Mouse (Mus musculus) stomach, embryonic 16.5 days (tissue): ENCODE measurements around the gene Omg. TPM values are rescaled to one million over a fixed set of nuclear protein-coding genes. Genes with fewer than 3 reads are reported as not detected.

Source experiments
- ATAC-seq: fragments of 200-750 bp; cut with Nextera tagmentation; 2 replicates; pipeline ENCODE4 v1.8.0; 2017; ENCODE audit warnings: moderate number of reproducible peaks, moderate TSS enrichment; ENCODE audit not compliant: insufficient read depth, low FRiP score
- H3K27ac ChIP-seq: fragments of 300-500 bp; sonication (generic); 2 replicates; pipeline ENCODE4 v1.5.1; 2014; ENCODE audit warnings: low read length
- H3K27me3 ChIP-seq: fragments of 300-500 bp; sonication (generic); 2 replicates; pipeline ENCODE4 v1.6.1; 2014; ENCODE audit warnings: low read length, control low read depth, mixed read lengths; ENCODE audit not compliant: control insufficient read depth, insufficient read depth
- H3K36me3 ChIP-seq: fragments of 300-500 bp; sonication (generic); 2 replicates; pipeline ENCODE4 v1.6.1; 2014; ENCODE audit warnings: low read length; ENCODE audit not compliant: control insufficient read depth, insufficient read depth
- H3K4me1 ChIP-seq: fragments of 300-500 bp; sonication (generic); 2 replicates; pipeline ENCODE4 v1.6.1; 2014; ENCODE audit warnings: low read length, control low read depth, mixed read lengths; ENCODE audit not compliant: control insufficient read depth, insufficient read depth
- H3K4me2 ChIP-seq: fragments of 300-500 bp; sonication (generic); 2 replicates; pipeline ENCODE4 v1.6.1; 2014; ENCODE audit warnings: low read depth, low read length, mixed read lengths
- H3K4me3 ChIP-seq: fragments of 300-500 bp; sonication (generic); replicated peaks from 2 replicates; pipeline ENCODE4 v1.5.1; 2014; ENCODE audit warnings: mild to moderate bottlenecking, low read length
- H3K9ac ChIP-seq: fragments of 300-500 bp; sonication (generic); 2 replicates; pipeline ENCODE4 v1.6.1; 2014; ENCODE audit warnings: low read length
- H3K9me3 ChIP-seq: fragments of 300-500 bp; sonication (generic); replicated peaks from 2 replicates; pipeline ENCODE4 v1.6.1; 2016; ENCODE audit warnings: low read length, control low read depth; ENCODE audit not compliant: control insufficient read depth
- WGBS: fragments of 180-500 bp; shearing (Covaris S2); extraction: QIAGEN DNeasy Blood & Tissue Kit; methylation state at CpG from one replicate; pipeline ENCODE4 v1.1.7; 2014; 5-methylcytosine and 5-hydroxymethylcytosine counted together
- polyA plus RNA-seq: library from polyadenylated mRNA; unstranded; fragments of >200 nt; fragmentation: Nextera tagmentation; extraction: Ambion mirVana; gene quantifications from 2 replicates; pipeline ENCODE4 v1.2.1, GENCODE M21; 2015

Gene Omg
- polyA plus RNA-seq, 1 experiment from 2014 or later: 0.28 TPM

GRCm38 (mm10) chr11:79494976-79495800 is 8.7 kb downstream of the Omg start:
- Histone ChIP-seq H3K9me3 (no peaks in the 10 kb centered on the region), H3K36me3 (no peaks in the 10 kb centered on the region), H3K4me2 (no peak overlapping the region), H3K27me3 (no peaks in the 10 kb centered on the region), H3K9ac (no peak overlapping the region), H3K4me3 (no peak overlapping the region), H3K4me1 (no peaks in the 10 kb centered on the region), H3K27ac (no peak overlapping the region)
- WGBS: 79% methylated on average over 10 of the region's 10 CpGs
- ATAC-seq: no peak

GRCm38 (mm10) chr11:79484721-79485120 is 19.2 kb downstream of the Omg start:
- Histone ChIP-seq H3K9ac (no peak overlapping the region), H3K4me3 (no peak overlapping the region), H3K4me1 (peaks cover 9% of the 10 kb centered on the region; the same call in 1 of the 2 replicates), H3K36me3 (peaks cover 2% of the 10 kb centered on the region; the same call in 1 of the 2 replicates), H3K27ac (no peak overlapping the region), H3K9me3 (no peaks in the 10 kb centered on the region), H3K4me2 (no peak overlapping the region), H3K27me3 (no peaks in the 10 kb centered on the region)
- no peak for ATAC-seq

- peak; percentile 84 for ATAC-seq
- H3K9me3 ChIP-seq: no peaks in the 10 kb centered on the region
- H3K36me3 ChIP-seq: peaks cover 2% of the 10 kb centered on the region; the same call in 1 of the 2 replicates
- no peak overlapping the region for H3K9ac ChIP-seq
- H3K4me3 ChIP-seq: no peak overlapping the region
- WGBS: 61% methylated on average over 7 of the region's 7 CpGs
- H3K27me3 ChIP-seq: no peaks in the 10 kb centered on the region
- peak overlapping the region; percentile 77 for H3K27ac ChIP-seq
- peaks cover 6% of the 10 kb centered on the region; the same call in 1 of the 2 replicates for H3K4me1 ChIP-seq
- H3K4me2 ChIP-seq: no peak overlapping the region
These were observed 19.9 kb downstream of the Omg start for GRCm38 (mm10) chr11:79483876-79484528.

- Histone ChIP-seq H3K9me3 (no peaks in the 10 kb centered on the region), H3K27me3 (no peaks in the 10 kb centered on the region), H3K9ac (no peak overlapping the region), H3K4me3 (no peak overlapping the region), H3K4me2 (no peak overlapping the region), H3K4me1 (0 out of 2 replicates have a peak, but pooled peaks cover 6% of the 10 kb centered on the region), H3K36me3 (peaks cover 2% of the 10 kb centered on the region; the same call in 1 of the 2 replicates), H3K27ac (no peak overlapping the region)
- ATAC-seq: peak; percentile 69; the same call in 1 of the 2 replicates
- 55% methylated on average over 6 of the region's 6 CpGs for WGBS
These were observed 20.5 kb downstream of the Omg start for GRCm38 (mm10) chr11:79483392-79483791.

GRCm38 (mm10) chr11:79468097-79468496 is 35.8 kb downstream of the Omg start:
- Histone ChIP-seq H3K9ac (no peak overlapping the region), H3K27ac (no peak overlapping the region), H3K27me3 (no peaks in the 10 kb centered on the region), H3K4me3 (no peak overlapping the region), H3K36me3 (peaks cover 6% of the 10 kb centered on the region), H3K4me1 (no peaks in the 10 kb centered on the region), H3K4me2 (no peak overlapping the region), H3K9me3 (no peaks in the 10 kb centered on the region)
- WGBS: 69% methylated on average over 1 of the region's 1 CpGs
- no peak for ATAC-seq

- Histone ChIP-seq H3K36me3 (peaks cover 9% of the 10 kb centered on the region), H3K27ac (no peak overlapping the region), H3K27me3 (no peaks in the 10 kb centered on the region), H3K9me3 (no peaks in the 10 kb centered on the region), H3K4me2 (no peak overlapping the region), H3K4me1 (no peaks in the 10 kb centered on the region), H3K9ac (no peak overlapping the region), H3K4me3 (no peak overlapping the region)
- no peak for ATAC-seq
- WGBS: 87% methylated on average over 3 of the region's 3 CpGs
These were observed 43.0 kb downstream of the Omg start for GRCm38 (mm10) chr11:79460756-79461450.

- Histone ChIP-seq H3K9me3 (no peaks in the 10 kb centered on the region), H3K4me1 (no peaks in the 10 kb centered on the region), H3K36me3 (peaks cover 9% of the 10 kb centered on the region), H3K4me3 (no peak overlapping the region), H3K27me3 (no peaks in the 10 kb centered on the region), H3K9ac (no peak overlapping the region), H3K27ac (no peak overlapping the region), H3K4me2 (no peak overlapping the region)
- no peak for ATAC-seq
- 81% methylated on average over 4 of the region's 4 CpGs for WGBS
These were observed 44.0 kb downstream of the Omg start for GRCm38 (mm10) chr11:79459846-79460245.

GRCm38 (mm10) chr11:79457928-79458327 is 46.0 kb downstream of the Omg start:
- 74% methylated on average over 3 of the region's 3 CpGs for WGBS
- H3K27me3 ChIP-seq: no peaks in the 10 kb centered on the region
- H3K4me1 ChIP-seq: no peaks in the 10 kb centered on the region
- H3K27ac ChIP-seq: no peak overlapping the region
- H3K9ac ChIP-seq: no peak overlapping the region
- H3K4me3 ChIP-seq: no peak overlapping the region
- peaks cover 15% of the 10 kb centered on the region for H3K36me3 ChIP-seq
- no peaks in the 10 kb centered on the region for H3K9me3 ChIP-seq
- H3K4me2 ChIP-seq: no peak overlapping the region
- no peak for ATAC-seq

- Histone ChIP-seq H3K27me3 (no peaks in the 10 kb centered on the region), H3K9me3 (no peaks in the 10 kb centered on the region), H3K36me3 (0 out of 2 replicates have a peak, but pooled peaks cover 13% of the 10 kb centered on the region), H3K27ac (no peak overlapping the region), H3K4me2 (no peak overlapping the region), H3K4me3 (no peak overlapping the region), H3K4me1 (no peaks in the 10 kb centered on the region), H3K9ac (no peak overlapping the region)
- no peak for ATAC-seq
These were observed 50.9 kb downstream of the Omg start for GRCm38 (mm10) chr11:79452966-79453365.
